Comparison of ENCODE assay signal across 24 mouse cellular contexts in genomic region chr5:52504148-52504547, GRCm38 (mm10). TPM values are rescaled to one million over a fixed set of nuclear protein-coding genes. Genes with fewer than 3 reads are reported as not detected.
DNase-seq lines count a peak whose midpoint lies in the region; TF ChIP-seq lines count a peak whose summit lies in the region.
"Had no signal": no experiment of that assay in that cellular context is flagged by ENCODE, and none has a peak within 500 bp of the region (broad histone marks: within the 10 kb centered on the region; RNA-seq: fewer than 3 reads in every experiment).

No protein-coding gene starts in this region.

- peaks cover 11% of the 10 kb centered on the region for H3K4me1 ChIP-seq in olfactory bulb, adult 2 months (ENCODE audit: control insufficient read depth, insufficient read depth, low read length)
- H3K4me1 ChIP-seq: forebrain, embryonic 13.5 days; hindbrain, embryonic 10.5 days; kidney, embryonic 15.5 days; midbrain, embryonic 12.5 days; stomach, embryonic 15.5 days had no signal

- TF ChIP-seq POLR2A in olfactory bulb, adult 2 months (IDR thresholded peaks at IDR 0.05; ENCODE audit: insufficient read depth, low read depth, low read length), result no peak

- peak overlapping the region; percentile 28 for H3K4me3 ChIP-seq in layer of hippocampus, adult 2 months
- H3K4me3 ChIP-seq in olfactory bulb, adult 2 months (ENCODE audit: insufficient read depth, low read depth, low read length), result no peak overlapping the region
- H3K4me3 ChIP-seq: forebrain, embryonic 13.5 days; heart, embryonic 15.5 days; hindbrain, embryonic 10.5 days; kidney, embryonic 15.5 days; limb, embryonic 12.5 days; midbrain, embryonic 12.5 days; stomach, embryonic 15.5 days had no signal

- intact Hi-C loops in left cerebral cortex, postnatal 4 days (cut with DNase I), result no loop called here

- 87% methylated on average over 11 of the region's 11 CpGs for WGBS in olfactory bulb, adult 2 months

- DNase-seq in cerebellum, postnatal 14 days, result peak; percentile 35 to 40
- DNase-seq in cerebellum, adult 9-11 months, result no peak
- peak; percentile 10 for DNase-seq in left cerebral cortex, postnatal 4 days
- DNase-seq in left cerebral cortex, adult 9 months (ENCODE audit: low spot score in 2 of 2), result no peak
- DNase-seq in layer of hippocampus, adult 2 months (ENCODE audit: low spot score in 2 of 2), result peak; percentile 48 to 66
- DNase-seq in heart, adult 18-20 months, result no peak
- no peak for DNase-seq in urinary bladder, postnatal 14 days (ENCODE audit: low spot score)
- DNase-seq: adrenal gland, postnatal 25 days; cerebellum, adult 2 months; heart, adult 11 months; right cerebral cortex, adult 18-20 months; spleen, adult 18-20 months; thymus, postnatal 25 days had no signal

- peak overlapping the region; percentile 85 for H3K27ac ChIP-seq in layer of hippocampus, adult 2 months
- H3K27ac ChIP-seq in olfactory bulb, adult 2 months (ENCODE audit: insufficient read depth, low read depth, low read length), result peak overlapping the region; percentile 67; the same call in 1 of the 2 replicates
- H3K27ac ChIP-seq: forebrain, embryonic 13.5 days; heart, embryonic 15.5 days; hindbrain, embryonic 10.5 days; kidney, embryonic 15.5 days; limb, embryonic 12.5 days; liver, embryonic 14.5 days; midbrain, embryonic 12.5 days; stomach, embryonic 15.5 days had no signal

- no peak for TF ChIP-seq CTCF in layer of hippocampus, adult 2 months (conservative IDR thresholded peaks at IDR 0.05)
- TF ChIP-seq CTCF in olfactory bulb, adult 2 months (IDR thresholded peaks at IDR 0.05; ENCODE audit: insufficient read depth, low read depth, low read length), result no peak

RNA-seq across cellular contexts. Expression of gene Ccdc149, which starts 32.8 kb away (rescaled TPM):
- total RNA-seq in left cerebral cortex, postnatal 4 days (2021), result 10 to 100 TPM; 28.2 to 30.7 TPM
- total RNA-seq in layer of hippocampus, adult 2 months (2021), result 10 to 100 TPM; 67.8 to 69.8 TPM
- polyA plus RNA-seq in olfactory bulb, adult 2 months (2012; ENCODE audit: insufficient read depth, insufficient read length, low replicate concordance, missing spikeins), result not detected in 2 replicates
- 1 to 10 TPM; 7.6 TPM for total RNA-seq in heart, adult 18-20 months (2021)
- total RNA-seq: CH12.LX; neutrophil, adult 5-6 weeks had no signal

Comparison
In these comparisons a context has a peak if more than half of its experiments do, and no peak if none do; other contexts are left out.
1. DNase-seq: peak in cerebellum, postnatal 14 days (2 of 2), left cerebral cortex, postnatal 4 days (single experiment) and layer of hippocampus, adult 2 months (2 of 2); none in cerebellum, adult 9-11 months (single experiment), left cerebral cortex, adult 9 months (0 of 2), heart, adult 18-20 months (0 of 2) and urinary bladder, postnatal 14 days (single experiment).